Mouse (Mus musculus) kidney, adult 2 months (tissue): ENCODE data around the gene Sox5. TPM values are rescaled to one million over a fixed set of nuclear protein-coding genes. Genes with fewer than 3 reads are reported as not detected.

ENCODE experiments used
- DNase-seq: peaks from one replicate; pipeline ENCODE4 v3.0.0; 2021
- H3K27ac ChIP-seq: fragments of 200-500 bp; 2 replicates; pipeline ENCODE4 v1.5.1; 2012; ENCODE audit warnings: low read depth, low read length, control low read depth, inconsistent platforms; ENCODE audit not compliant: insufficient read depth
- H3K27me3 ChIP-seq: fragments of 200-500 bp; replicated peaks from 2 replicates; pipeline ENCODE4 v1.6.1; 2012; ENCODE audit warnings: mild to moderate bottlenecking, moderate library complexity, low read length, inconsistent platforms; ENCODE audit not compliant: control insufficient read depth, insufficient read depth
- H3K36me3 ChIP-seq: fragments of 200-500 bp; 2 replicates; pipeline ENCODE4 v1.6.1; 2012; ENCODE audit warnings: mild to moderate bottlenecking, moderate library complexity, low read length, inconsistent platforms; ENCODE audit not compliant: control insufficient read depth, insufficient read depth
- H3K4me1 ChIP-seq: fragments of 200-500 bp; 2 replicates; pipeline ENCODE4 v1.6.1; 2011; ENCODE audit warnings: low read length; ENCODE audit not compliant: control insufficient read depth, insufficient read depth
- H3K4me3 ChIP-seq: fragments of 200-500 bp; 2 replicates; pipeline ENCODE4 v1.5.1; 2011; ENCODE audit warnings: mild to moderate bottlenecking, low read depth, low read length, control low read depth; ENCODE audit not compliant: insufficient read depth
- CTCF ChIP-seq: fragments of 200-500 bp; conservative IDR thresholded peaks from 2 replicates; pipeline ENCODE4 v1.5.1; 2011; ENCODE audit warnings: low read depth, mild to moderate bottlenecking, control low read depth, low read length, moderate library complexity, mixed read lengths; ENCODE audit not compliant: insufficient read depth, insufficient read length
- POLR2A ChIP-seq: fragments of 200-500 bp; IDR thresholded peaks from one replicate; pipeline ENCODE4 v1.6.1; 2011; ENCODE audit warnings: low read depth, low read length, control low read depth
- WGBS: fragments of 180-500 bp; shearing (Covaris S2); methylation state at CpG from one replicate; pipeline ENCODE4 v1.1.7; 2018; 5-methylcytosine and 5-hydroxymethylcytosine counted together
- polyA plus RNA-seq: library from polyadenylated mRNA; depleted of rRNA; stranded (reverse); fragments of >200 nt; gene quantifications from 2 replicates; pipeline ENCODE4 v1.2.3, GENCODE M21; 2012

Sox5 gene
- polyA plus RNA-seq, 1 experiment, result 2.9 TPM

DNA sequence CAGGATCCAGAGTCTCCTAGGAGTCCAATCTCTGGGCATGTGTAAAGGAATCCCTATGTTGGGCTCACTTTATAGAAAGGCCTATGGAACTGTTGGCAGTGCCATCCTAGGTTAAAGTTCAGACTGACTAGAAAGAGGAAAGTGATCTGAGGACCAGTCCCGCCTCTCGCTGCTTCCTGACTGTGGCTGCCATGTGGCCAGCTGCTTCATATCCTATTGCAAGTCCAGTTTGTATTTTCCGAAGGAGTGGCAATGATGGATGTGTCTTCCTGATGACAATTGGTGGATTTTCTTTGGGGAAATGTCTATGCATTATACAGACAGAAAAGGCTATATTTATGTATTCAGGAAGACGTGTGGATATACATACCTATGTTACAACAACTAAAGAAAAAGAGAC is 453.0 kb downstream of the Sox5 start:
- H3K4me3 ChIP-seq, result no peak overlapping the region
- DNase-seq, result no peak
- no peaks in the 10 kb centered on the region for H3K36me3 ChIP-seq
- no peak for TF ChIP-seq POLR2A
- TF ChIP-seq CTCF, result no peak
- 54% methylated on average over 4 of the region's 4 CpGs for WGBS
- H3K27me3 ChIP-seq, result no peaks in the 10 kb centered on the region
- no peaks in the 10 kb centered on the region for H3K4me1 ChIP-seq
- H3K27ac ChIP-seq, result no peak overlapping the region

GRCm38 (mm10) chr6:144326817-144327216 is 455.0 kb downstream of the Sox5 start:
- DNase-seq, result no peak
- Histone ChIP-seq H3K36me3 (no peaks in the 10 kb centered on the region), H3K4me3 (no peak overlapping the region), H3K27ac (no peak overlapping the region), H3K4me1 (no peaks in the 10 kb centered on the region), H3K27me3 (no peaks in the 10 kb centered on the region)
- TF ChIP-seq CTCF (no peak), POLR2A (no peak)
- WGBS, result 71% methylated on average over 3 of the region's 3 CpGs

DNA sequence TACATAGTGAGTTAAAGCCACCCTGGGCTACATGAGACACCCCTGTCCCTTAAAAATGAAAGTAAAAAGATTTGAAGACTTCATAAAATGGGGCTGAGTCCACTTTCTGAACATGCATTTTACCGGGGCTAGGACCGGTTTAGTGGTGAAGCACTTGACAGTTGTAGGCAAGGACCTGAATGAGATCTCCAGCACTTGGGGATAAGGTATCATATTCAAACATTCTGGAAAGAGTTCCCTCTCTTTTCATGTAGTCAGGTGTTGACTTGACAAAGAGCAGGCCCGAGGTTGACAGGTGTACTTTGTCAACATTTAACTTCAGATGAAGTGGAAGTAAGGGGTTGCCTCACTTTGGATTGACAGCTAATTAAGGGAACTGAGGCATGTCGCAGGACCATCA is 458.4 kb downstream of the Sox5 start:
- H3K27me3 ChIP-seq, result no peaks in the 10 kb centered on the region

DNA sequence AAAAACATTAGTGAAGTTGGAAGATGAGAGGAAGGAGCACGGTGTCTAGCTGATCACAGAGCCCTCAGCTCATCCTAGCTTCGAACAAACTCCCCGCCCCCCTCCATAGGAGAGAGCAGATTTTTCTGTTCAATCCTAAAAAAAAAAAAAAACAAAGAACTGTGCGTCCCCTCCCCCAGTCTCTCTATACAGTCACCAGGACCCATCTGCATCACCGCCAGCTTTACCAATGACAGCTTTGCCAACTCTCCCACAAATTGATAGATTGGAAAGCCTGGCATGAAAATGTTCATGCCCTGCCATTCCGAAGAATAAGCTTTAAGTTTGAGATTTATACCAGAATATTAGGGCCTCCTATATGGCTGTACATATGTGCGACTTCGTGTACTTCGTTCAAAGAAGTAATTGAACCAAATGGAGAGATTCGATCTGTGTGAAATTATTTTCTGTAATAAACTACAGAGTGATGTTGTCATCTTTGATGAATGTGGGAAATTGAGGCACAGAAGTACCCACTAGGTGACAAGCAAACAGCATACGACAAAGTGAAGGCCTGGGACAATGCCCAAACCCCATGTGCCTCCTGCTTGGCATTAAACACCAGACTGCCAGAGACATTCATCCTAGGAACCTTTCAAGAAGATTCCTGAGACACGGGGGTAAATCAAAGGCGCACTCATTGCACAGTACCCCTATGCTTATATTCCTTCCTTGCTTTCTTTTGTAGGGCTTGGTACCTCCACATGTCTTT is 459.3 kb downstream of the Sox5 start:
- no peak overlapping the region for H3K4me3 ChIP-seq
- no peaks in the 10 kb centered on the region for H3K36me3 ChIP-seq
- DNase-seq, result no peak
- H3K4me1 ChIP-seq, result no peaks in the 10 kb centered on the region
- no peaks in the 10 kb centered on the region for H3K27me3 ChIP-seq
- no peak overlapping the region for H3K27ac ChIP-seq
- WGBS, result 92% methylated on average over 13 of the region's 13 CpGs
- TF ChIP-seq POLR2A (no peak), CTCF (no peak)

More for the DNA sequence above, 458.4 kb downstream of the Sox5 start:
- H3K4me1 ChIP-seq, result no peaks in the 10 kb centered on the region
- WGBS, result 54% methylated on average over 4 of the region's 4 CpGs
- H3K4me3 ChIP-seq, result no peak overlapping the region
- no peaks in the 10 kb centered on the region for H3K36me3 ChIP-seq
- DNase-seq, result no peak
- H3K27ac ChIP-seq, result no peak overlapping the region
- TF ChIP-seq CTCF (no peak), POLR2A (no peak)

DNA sequence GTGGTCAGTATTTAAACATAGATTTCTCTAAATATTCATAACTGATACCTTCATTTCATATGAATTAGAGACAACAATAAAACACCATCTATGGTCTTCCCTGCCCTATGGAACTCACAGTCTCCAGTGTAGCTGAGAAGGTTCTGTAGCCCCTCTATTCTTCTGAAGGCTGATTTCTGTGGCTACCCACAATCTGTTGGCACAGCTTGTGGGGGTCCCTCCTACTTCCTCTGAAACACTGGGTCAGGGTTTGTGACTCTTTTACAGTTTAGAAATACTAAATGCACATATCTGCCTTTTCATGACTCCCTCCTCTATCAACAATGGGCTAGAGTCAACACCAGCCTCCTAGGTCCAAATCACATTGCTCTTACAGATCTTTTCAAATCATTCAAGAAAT is 461.4 kb downstream of the Sox5 start:
- TF ChIP-seq POLR2A (no peak), CTCF (no peak)

GRCm38 (mm10) chr6:144319717-144320116 is 462.1 kb downstream of the Sox5 start:
- Histone ChIP-seq H3K4me3 (no peak overlapping the region), H3K36me3 (no peaks in the 10 kb centered on the region), H3K27me3 (no peaks in the 10 kb centered on the region), H3K4me1 (no peaks in the 10 kb centered on the region), H3K27ac (no peak overlapping the region)
- DNase-seq, result no peak
- TF ChIP-seq POLR2A, result no peak
- TF ChIP-seq CTCF, result no peak
- WGBS, result 71% methylated on average over 6 of the region's 6 CpGs

More for the DNA sequence above, 461.4 kb downstream of the Sox5 start:
- Histone ChIP-seq H3K27me3 (no peaks in the 10 kb centered on the region), H3K4me3 (no peak overlapping the region), H3K27ac (no peak overlapping the region), H3K4me1 (no peaks in the 10 kb centered on the region), H3K36me3 (no peaks in the 10 kb centered on the region)
- no peak for DNase-seq

DNA sequence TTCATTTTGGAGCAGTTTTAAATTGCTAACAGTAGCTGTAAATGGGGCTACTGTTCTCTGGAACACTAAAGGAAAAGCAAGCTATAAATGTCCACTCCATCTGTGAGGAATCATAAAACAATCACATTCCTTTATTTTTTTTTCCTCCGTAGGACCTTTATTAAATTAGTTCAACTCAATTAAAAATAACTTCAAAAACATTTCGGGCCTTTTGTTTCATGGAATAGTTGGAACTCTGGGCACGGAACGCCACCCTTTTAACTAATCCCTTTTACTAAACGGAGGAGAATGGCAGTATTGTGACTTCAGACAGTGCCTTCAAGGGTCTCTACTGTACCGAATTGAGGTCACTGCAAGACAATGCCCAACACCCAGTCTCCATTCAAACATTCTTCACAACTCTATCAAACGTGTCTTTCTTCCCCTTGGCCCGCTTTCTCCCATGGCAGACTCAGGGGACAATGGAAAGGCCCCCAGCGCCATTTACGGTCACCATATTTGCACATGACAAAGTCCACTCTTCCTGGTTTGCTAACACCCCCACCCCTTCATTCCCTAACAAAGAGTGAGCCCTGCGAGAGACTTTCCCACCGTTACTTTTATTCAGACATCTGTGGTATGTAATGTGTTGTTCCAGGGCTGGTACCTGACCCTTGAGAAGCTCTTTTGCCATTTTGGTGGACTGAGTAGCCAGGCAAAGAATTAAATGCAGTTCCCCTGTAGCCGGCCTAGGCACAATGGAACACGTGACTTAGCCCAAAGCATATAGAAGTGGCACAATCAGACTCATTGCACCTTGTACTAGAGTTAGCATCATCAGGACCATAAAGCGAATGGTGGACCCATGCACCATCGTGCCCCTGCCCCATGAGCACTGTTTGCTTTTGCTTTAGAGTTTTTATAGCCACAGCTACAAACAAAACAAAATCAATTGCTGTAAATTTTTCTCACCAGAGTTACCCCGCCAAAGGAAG is 468.7 kb downstream of the Sox5 start:
- Histone ChIP-seq H3K36me3 (no peaks in the 10 kb centered on the region), H3K27ac (no peak overlapping the region), H3K4me3 (no peak overlapping the region), H3K27me3 (no peaks in the 10 kb centered on the region), H3K4me1 (no peaks in the 10 kb centered on the region)
- 71% methylated on average over 17 of the region's 17 CpGs for WGBS
- TF ChIP-seq POLR2A (no peak), CTCF (no peak)
- DNase-seq, result no peak
